Mouse (Mus musculus): ENCODE data around the gene Ncor2. TPM values are rescaled to one million over a fixed set of nuclear protein-coding genes. Genes with fewer than 3 reads are reported as not detected.

Ncor2 gene
- total RNA-seq, 4 experiments from 2014 or later: 81.6 to 92.4 (median 84.5) TPM

DNA sequence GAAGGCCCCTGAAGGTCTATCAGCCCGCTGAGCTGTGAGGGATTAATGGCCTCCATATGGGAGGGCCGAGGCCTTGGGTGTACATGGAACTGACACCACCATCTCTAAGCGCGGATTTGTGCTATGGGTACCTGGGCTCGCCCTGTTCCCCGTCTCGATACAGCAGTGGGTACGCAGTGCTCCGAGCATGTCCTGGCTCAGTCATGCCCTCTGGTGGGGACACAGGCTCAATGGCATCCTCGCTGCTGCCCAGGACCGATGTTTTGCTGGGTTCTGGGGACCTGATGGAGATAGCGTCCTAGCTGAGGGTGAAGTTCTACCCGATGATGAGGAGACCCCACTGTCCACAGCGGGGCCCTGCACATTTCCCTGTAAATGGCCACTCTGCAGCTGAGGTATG lies 155.0 kb downstream of the Ncor2 start:
- no peak for DNase-seq (ENCODE audit: low spot score)

DNA sequence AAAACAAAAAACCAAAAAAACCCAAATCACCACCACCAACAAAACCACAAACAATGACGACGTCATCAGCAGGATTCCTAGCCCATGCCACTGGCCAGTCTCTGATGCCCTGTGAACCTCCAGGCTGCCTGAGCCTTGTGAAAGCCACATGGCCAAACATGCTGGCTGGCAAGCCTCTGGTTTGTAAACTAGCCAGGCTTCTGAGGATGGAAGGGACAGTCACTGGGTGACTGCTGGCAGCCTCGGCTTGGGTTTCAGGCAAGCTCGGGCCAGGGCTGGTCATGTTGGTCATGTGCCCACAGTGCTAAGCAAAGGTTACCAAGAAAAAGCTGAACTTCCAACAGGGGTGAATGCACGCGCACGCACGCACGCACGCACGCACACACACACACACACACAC lies 157.7 kb downstream of the Ncor2 start:
- peak; percentile 68 for DNase-seq (ENCODE audit: low spot score)

DNA sequence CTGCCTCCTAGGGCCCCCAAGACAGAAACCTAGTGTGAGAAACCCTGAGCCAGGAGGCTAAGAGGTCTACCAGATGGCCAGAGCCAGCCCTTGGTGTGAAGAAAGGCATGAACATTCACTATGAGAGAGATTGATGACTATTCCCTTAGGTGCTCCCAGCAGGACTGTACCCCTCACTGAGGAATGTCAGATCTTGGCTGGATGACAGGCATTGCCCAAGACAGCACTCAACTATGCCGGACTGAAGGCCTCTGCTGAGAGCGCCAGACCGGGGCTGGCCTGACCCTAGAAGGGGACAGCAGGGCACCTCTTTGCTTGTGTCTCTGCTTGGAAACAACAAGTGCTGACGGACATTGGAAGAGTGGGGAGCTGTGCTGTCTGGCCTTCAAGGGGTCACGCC lies 159.9 kb downstream of the Ncor2 start:
- DNase-seq (ENCODE audit: low spot score): no peak

DNA sequence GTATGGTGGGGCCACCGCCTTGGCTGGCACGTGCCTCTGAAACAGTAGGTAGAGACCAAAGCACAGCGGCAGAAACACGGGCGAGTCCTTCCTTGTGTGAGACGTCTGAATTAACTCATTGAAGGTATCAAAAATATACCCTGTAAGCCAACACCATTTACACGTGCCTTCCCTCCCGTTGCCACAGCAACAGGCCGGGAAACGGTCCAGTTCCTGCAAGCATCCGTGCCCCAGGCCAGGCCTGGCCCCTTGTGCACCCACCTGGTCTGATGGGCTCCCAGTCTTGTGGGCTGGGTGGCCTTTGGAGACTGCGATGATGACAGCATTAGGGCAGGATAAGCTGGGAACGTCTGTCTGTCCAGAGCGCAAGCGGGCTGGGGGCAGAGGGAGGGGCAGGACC lies 161.7 kb downstream of the Ncor2 start:
- no peak for DNase-seq (ENCODE audit: low spot score)

DNA sequence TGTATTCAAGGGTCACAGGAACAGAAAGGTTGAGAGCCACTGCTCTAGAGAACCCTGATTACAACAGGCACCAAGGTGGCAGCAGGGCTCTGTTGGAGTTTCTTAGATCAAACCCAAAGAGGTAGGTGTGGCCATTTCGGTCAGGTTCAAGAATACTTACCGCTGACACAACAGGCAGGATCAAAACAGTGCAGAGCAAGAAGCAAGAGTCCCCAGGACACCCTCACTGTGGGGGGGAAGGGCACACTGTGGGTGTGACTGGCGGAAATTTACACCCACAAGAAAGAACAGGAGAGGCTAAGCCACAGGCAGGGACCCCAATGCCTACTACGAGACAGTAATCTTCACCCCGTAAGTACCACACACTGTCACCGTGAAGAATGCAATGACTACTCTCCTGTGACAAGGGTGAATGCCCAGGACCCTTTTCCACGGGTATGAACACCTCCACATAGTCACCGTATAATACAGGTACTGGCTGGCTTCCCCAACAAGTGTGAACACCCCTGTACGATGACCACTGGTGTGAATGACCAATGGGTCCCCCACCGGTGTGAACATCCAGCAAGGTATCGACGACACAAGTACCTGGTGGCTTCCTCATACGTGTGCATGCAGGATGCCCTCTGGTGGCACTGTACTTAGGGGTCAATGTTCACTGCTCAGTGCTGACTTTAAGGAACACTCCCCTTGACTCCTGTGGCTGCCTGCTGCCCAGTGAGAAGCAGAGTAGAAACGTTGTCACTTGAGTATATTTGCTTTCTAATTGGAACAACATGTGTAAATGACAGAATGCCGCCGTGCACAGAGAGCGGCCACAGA lies 162.4 kb downstream of the Ncor2 start:
- DNase-seq (ENCODE audit: low spot score): no peak

DNA sequence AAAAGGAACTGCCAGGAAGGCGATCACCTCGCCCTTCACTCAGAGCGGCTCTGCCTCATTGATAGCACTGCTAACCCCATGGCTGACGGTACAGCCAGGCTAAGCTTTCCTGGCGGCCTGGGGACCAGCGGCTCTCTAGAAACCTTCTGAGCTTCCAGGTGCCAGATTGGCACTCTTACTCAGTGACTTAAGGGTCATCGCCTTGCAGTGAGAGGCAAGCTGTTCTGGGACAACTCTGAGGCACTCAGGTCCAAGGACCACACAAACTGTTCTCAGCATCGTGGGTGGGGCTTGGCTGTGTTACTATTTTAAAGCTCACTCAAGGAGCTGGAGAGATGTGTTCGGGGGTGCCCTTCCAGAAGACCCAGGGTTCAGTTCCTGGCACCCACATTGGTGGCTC lies 163.4 kb downstream of the Ncor2 start:
- no peak for DNase-seq (ENCODE audit: low spot score)

DNA sequence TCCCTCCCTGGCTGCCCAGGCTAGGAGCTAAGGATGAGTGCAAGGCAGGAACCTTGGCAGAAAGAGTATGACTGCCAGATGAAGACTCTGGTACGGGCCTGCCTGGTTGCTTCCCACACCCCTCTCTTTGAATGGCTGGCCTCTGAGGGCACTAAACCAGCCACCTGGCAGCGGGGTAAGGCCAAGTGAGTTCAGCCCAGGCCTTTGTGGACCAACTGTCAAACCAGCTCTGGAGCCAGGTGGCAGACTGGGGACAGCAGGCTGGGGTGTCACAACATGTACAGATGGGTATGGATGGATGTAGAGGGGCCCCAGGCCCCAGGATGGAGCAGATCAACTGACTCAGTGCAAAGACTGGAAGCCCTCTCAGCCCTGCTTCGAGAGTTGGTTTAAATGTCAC lies 164.0 kb downstream of the Ncor2 start:
- no peak for DNase-seq (ENCODE audit: low spot score)

DNA sequence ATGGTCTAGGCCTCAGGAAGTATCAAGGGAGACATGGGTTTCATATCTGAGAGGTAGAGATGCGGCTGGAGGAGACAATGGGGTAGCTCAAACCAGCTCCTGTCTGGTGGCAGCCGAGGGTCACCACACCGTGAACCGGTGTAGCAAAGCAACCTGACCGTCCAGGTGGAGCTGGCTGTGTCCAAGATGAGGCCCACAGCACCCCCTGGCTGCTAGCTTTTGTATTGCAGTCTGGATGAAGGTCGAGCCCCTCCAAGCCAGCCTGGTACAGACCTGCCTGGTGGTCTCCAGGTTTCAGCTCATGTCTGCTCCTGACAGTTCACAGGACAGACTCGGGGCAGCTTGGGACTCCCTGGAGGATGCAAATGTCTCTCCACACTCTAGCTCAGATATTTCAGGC lies 164.5 kb downstream of the Ncor2 start:
- DNase-seq (ENCODE audit: low spot score): peak; percentile 53

DNA sequence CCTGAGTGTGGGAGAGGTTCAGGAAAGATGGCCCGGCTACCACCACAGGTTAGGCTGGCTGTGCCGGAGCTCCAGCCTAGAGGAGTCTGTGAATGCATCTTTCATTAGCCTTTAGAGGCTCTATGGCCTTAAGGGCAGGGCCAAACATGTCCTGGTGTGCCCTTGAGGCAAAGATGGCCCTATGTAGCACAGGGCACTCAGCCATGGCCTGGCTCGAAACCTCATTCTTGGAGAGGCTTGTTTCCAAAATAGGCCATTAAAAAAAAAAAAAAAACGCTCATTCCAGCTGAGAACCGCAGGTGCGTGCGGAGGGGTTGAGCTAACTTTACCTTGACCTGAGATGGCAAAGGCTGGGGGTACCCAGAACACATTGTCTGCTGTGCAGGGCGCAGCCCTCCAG lies 167.4 kb downstream of the Ncor2 start:
- DNase-seq (ENCODE audit: low spot score): no peak

DNA sequence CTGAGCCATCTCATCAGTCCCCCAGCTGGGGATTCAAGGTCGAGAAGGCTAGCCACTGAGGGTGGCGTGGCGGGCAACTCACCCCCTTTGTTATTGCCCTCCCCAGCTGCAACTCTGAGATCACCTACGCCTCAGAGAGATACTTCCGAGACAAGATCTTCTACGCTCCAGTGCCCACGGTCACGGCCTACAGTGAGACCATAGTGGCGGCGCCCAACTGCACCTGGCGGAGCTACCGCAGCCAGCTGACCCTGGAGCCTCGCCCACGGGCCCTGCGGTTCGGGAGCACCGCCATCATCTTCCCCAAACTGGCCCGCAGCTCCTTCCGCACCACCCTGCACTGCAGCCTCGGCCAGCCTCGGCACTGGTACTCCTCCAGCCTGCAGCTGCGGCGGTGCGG lies 167.9 kb downstream of the Ncor2 start:
- no peak for DNase-seq (ENCODE audit: low spot score)

DNA sequence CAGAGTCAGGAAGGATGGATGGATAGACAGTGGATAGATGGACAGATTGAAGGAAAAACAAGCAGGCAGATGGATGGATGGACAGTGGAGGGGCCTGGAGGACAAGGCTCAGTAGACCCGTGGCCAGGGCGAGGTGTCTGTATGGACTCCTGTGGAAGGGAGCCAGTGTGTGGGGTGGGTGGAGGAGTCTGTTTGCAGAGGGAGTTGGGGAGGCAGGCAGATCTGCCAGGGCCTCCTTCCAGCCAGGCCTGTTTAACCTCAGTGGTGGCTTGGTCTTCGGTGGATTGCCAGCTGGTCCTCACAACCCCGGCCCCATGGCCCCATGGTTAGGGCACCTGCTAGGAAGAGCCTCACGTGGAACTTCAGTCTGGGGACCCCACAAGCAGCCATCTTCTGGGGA lies 172.1 kb downstream of the Ncor2 start:
- DNase-seq (ENCODE audit: low spot score): no peak

DNA sequence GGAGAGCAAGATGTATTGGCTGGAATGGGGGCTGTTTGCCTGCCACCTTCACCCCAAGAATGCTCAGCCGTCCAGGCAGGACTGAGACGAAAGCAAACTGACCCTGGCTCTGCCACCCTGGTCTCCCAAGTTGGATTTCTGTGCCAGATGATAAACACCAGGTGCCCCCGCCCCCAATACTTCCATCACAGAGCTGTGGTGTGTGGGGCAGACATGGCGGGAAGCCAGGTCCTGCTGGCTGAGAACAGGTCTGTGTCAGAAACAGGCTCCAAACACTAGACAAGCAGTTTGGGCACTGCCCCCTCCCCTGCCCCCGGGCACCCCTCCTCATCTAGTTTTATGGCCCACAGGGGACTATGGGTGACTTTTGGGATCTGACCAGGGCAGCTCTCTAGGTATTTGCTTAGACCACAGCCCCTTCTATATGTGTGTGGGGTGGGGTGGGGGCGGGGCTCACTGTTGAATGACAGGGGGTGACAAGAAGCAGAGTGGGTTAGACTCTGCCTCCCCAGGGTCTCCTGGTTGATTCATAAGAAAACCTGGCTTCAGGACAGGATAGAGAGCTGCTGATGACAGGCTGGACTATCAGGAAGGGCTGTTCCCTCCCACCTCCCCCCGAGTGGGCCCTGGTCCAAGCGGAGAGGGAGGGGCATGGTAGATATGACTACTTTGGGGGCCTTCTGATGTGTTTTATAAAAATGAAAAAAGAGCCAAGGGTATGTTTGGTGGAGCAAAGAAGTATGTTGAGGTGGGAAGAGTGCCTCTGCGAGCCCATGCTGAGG lies 173.0 kb downstream of the Ncor2 start:
- no peak for DNase-seq (ENCODE audit: low spot score)

DNA sequence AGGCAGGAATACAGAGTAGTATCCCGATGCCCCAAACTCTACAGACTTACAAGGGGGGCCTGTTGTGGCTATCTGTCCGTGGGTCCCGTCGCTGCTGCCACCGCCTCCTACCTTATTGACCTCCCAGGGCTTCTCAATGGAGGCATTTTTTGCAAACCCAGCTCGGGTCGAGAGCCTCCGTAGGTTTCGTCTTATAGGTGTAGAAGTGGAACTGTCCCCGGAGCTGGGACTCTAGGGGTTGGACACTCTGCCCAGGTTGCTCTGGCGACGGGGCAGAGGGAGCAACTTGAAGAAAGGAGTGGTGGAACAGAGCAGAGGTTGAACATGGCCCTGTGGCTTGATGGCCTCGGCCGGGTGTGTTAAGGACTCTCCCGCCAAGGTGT lies 175.2 kb downstream of the Ncor2 start:
- DNase-seq (ENCODE audit: low spot score): no peak

DNA sequence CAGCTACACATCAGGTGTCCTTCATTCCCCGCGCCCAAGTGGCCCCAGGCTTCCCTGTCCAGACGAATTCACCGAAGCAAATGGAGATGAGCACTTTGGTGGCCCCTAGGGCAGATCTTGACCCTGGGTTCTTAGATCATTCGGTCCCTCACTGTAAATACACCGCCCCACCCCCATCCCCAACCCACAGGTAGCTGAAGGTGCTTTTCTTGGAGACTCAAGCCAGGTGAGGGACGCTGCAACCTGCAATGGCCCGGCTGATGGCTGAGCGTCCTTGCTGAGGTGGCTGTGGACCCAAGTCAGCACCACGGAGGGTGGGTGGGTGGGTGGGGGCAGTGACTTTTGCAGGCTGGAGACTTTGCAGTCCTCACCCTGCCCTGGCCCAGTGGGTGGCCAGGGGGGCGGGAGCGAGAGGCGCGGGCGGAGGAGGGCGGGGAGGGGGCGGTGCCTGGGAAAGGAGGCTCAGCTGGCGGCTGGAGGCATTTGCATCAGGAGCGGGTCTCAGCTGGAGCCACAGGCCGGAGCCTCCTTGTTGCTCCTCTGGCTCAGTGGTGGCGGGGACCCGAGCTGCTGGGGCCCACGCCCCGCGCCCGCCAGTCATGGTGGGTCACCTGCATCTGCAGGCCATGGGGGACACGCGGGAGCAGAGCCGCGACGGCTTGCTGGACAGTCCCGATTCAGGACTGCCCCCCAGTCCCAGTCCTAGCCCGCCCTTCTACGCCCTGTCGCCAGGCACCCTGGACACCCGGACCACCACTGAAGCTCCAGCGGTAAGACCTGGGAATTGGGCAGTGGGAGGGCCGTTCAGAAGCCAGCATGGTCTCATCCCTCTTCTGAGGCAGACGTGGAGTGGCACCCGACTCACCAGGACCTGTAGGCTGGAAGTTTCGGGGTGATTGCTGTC lies 175.8 kb downstream of the Ncor2 start, which contains the start of gene Rflna:
Rflna (plus strand) TSS at position 253 of the 904 bp plus-strand sequence.
- no peak for DNase-seq (ENCODE audit: low spot score)

DNA sequence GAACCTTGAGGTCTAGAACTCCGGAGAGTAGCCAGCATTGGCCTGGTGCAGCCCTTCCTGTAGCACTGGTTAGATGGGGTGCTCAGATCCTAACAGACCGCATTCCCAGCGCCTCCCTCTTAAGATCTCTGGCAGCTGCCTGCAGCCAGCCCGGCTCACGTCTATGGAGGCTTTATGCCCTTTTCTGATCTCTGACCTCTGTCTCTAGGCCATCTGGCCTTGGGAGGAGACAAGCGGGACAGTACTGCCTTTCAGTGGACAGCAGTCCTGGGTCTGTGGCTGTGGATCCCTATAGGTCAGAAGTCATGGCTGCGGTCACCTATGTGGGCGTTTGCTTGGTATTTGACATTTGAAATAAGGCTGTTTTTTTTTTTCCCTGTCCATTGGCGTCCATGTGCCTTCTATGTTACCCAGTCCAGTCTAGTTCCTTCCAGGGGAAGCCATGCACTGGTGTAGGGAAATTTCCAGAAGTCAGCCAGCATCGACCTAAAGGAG lies 178.2 kb downstream of the Ncor2 start:
- DNase-seq (ENCODE audit: low spot score): no peak

DNA sequence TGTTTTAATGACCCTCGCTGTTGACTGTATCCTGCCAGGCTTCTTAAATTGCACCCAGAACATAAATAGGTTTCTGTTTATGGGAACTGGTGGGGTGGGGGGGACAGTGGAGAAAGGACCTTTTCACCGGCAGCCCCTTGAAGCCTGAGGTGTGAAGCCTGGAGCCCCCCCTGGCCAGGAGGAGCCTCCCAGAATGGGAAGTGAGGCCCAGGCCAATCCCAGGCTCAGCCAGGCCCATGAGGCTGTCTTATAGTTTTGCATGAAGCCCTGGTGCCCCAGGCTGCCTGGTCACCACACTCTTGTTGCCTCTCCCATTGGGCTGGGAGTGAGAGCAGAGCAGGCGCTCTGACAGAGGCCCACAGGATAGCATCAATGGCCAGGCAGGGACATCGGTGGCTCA lies 181.1 kb downstream of the Ncor2 start:
- no peak for DNase-seq (ENCODE audit: low spot score)

DNA sequence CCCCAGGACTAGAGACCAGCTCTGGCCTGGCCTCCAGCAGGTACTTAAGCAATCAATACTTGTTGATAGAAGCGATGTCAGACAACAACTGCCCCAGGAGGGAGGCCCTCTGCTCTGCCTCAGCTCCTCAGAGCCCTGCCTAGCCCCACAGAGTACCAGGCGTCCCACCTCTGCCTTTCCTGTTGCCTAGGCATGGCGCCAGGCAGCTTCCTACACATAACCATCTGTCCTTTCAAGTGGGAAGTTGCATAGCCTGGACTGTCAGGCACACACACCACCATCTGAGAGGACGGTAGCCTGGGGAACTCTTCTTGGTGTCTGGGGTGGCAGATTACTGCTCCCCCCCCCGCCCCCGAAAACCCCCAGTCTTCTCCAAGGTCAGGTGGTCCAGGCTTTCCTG lies 182.2 kb downstream of the Ncor2 start:
- DNase-seq (ENCODE audit: low spot score): no peak

DNA sequence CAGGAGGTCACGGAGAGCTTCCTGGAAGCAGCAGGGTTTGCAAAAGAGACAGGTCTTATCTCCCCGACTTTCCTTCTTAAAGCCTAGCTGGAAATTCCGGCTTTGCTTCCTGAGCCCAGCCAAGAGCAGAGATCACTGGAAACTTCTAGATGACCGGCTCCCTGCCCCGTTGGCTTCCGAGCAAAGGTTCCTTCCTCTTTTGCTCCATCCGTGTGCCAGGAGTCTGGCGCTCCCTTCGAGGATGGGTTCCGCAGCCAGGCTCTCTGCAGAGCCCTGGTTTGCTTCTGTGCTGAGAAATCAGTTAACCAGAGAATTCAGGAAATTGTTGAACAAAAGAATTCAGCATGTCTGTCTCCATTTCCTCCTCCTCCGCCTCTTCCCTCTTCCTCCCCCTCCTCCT lies 186.1 kb downstream of the Ncor2 start:
- peak; percentile 55 for DNase-seq (ENCODE audit: low spot score)

DNA sequence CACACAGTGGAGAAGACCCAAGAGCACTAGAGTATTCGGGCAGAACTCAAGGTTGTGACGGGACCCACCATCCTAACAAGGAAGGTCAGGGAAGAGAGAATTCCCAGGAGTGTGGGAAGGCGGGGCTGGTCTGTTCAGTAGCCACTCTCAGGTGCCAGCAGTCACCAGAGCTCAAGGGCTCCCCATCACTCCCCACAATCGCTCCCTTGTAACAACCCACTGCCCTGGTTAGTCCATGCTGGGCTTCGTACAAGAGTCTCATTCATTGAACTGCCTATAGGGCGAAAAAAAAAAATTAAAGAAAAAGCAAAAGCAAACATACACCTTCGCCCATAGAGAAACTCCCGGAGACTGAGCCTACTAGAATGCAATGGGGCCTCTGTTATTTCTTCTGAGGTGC lies 186.7 kb downstream of the Ncor2 start:
- DNase-seq (ENCODE audit: low spot score): no peak

DNA sequence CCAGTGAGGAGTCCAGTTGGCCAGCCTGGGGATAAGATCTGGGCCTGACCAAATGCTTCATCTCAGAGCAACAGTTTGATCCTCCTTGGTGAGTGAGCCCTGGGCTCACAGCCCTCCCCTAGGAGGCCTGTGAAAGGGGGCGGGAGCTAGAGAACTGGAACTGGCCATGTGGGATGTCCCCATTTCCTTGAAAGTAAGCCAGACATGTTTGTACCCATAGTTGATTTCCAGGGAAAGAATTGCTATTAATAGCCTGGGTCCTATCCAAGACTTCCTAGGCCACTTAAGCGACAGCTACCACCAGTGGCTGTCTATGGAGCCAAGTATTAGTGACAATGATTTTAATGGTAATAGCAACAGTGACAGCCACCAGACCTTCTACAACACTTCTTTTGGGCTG lies 189.3 kb downstream of the Ncor2 start:
- peak; percentile 81 for DNase-seq (ENCODE audit: low spot score)

DNA sequence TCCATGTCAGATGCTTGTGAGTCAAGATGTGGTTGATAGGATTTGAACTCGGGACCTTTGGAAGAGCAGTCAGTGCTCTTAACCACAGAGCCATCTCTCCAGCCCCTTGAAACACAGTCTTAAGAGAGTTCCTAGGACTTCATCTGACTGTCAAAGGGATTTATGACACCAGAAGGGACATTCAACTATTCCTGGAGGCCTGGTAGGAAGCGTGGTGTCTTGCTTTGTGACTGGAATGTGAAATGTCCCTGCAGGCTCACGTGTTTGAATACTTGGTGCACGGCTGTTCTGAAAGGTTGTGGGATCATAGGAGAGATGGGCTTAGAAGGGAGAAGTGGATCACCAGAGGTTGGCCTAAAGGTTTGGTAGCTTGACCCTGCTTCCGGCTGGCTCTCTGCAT lies 192.4 kb downstream of the Ncor2 start:
- DNase-seq (ENCODE audit: low spot score): no peak

DNA sequence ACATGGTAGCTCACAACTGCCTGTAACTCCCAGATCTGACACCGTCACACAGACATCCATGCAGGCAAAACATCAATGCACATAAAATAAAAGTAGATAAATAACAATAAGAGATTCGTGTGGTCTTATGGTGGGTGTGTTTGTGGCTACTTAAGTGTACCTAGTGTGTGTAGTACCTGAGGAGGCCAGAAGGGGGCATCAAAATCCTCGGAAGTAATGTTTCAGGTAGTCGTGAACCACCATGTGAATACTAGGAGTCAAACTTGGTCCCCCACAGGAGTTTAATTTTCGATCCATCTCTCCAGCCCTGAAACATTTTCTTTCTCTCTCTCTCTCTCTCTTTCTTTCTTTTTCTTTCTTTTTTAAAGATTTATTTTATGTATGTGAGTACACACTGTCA lies 192.8 kb downstream of the Ncor2 start:
- no peak for DNase-seq (ENCODE audit: low spot score)
